Comparison of ENCODE assay signal across 22 mouse cellular contexts in genomic region chr17:93377453-93378091, GRCm38 (mm10).
A peak's percentile ranks its signal among the peaks of the same experiment; 100 is the strongest.
DNase-seq lines count a peak whose midpoint lies in the region; ATAC-seq and TF ChIP-seq lines count a peak whose summit lies in the region.
"Had no signal": no experiment of that assay in that cellular context is flagged by ENCODE, and none has a peak within 500 bp of the region (broad histone marks: within the 10 kb centered on the region; RNA-seq: fewer than 3 reads in every experiment).

No protein-coding gene starts in this region.

- H3K27ac ChIP-seq in forebrain, embryonic 12.5 days: no peak overlapping the region
- no peak overlapping the region for H3K27ac ChIP-seq in forebrain, embryonic 15.5 days (replicated peaks)
- no peak overlapping the region for H3K27ac ChIP-seq in forebrain, embryonic 16.5 days (ENCODE audit: low read length)
- H3K27ac ChIP-seq: embryonic facial prominence, embryonic 13.5 days; embryonic facial prominence, embryonic 15.5 days had no signal

- peak; percentile 86; the same call in 1 of the 2 replicates for ATAC-seq in forebrain, embryonic 12.5 days (ENCODE audit: low FRiP score)
- no peak for ATAC-seq in forebrain, embryonic 15.5 days (replicated peaks)
- ATAC-seq in forebrain, embryonic 16.5 days: peak; percentile 69
- ATAC-seq: activated CD4-positive, CD25-positive, alpha-beta regulatory T cell, adult 4 months; Patski had no signal

- peak; percentile 16 for DNase-seq in Muller cell, postnatal 12 days (ENCODE audit: inconsistent ontology term)
- DNase-seq in brain, embryonic 14.5 days (ENCODE audit: low read depth): peak; percentile 55
- DNase-seq in gastrocnemius, postnatal 36 days: no peak
- DNase-seq in left cerebral cortex, adult 8-10 months (ENCODE audit: low spot score in 2 of 2): no peak
- DNase-seq: adrenal gland, adult 8-10 months; adrenal gland, postnatal 14 days; adrenal gland, postnatal 36 days; cerebellum, adult 11 months; cerebellum, adult 18-20 months; cerebellum, adult 8-10 months; cerebellum, adult 9-11 months; cerebellum, postnatal 14 days; cerebellum, postnatal 36 days; embryo, embryonic 11 days had no signal

- no peaks in the 10 kb centered on the region for H3K27me3 ChIP-seq in forebrain, embryonic 12.5 days
- H3K27me3 ChIP-seq in forebrain, embryonic 15.5 days: no peaks in the 10 kb centered on the region
- H3K27me3 ChIP-seq in forebrain, embryonic 16.5 days (replicated peaks; ENCODE audit: control insufficient read depth, insufficient read depth, low read length): no peaks in the 10 kb centered on the region
- H3K27me3 ChIP-seq: embryonic facial prominence, embryonic 13.5 days; embryonic facial prominence, embryonic 15.5 days; Patski had no signal

- H3K4me2 ChIP-seq in forebrain, embryonic 12.5 days: no peak overlapping the region
- no peak overlapping the region for H3K4me2 ChIP-seq in forebrain, embryonic 15.5 days (replicated peaks)
- H3K4me2 ChIP-seq in forebrain, embryonic 16.5 days (ENCODE audit: low read length): no peak overlapping the region
- H3K4me2 ChIP-seq: embryonic facial prominence, embryonic 13.5 days; embryonic facial prominence, embryonic 15.5 days had no signal

- H3K4me1 ChIP-seq in forebrain, embryonic 12.5 days: no peaks in the 10 kb centered on the region; the same call in 1 of the 2 replicates
- no peaks in the 10 kb centered on the region for H3K4me1 ChIP-seq in forebrain, embryonic 15.5 days
- H3K4me1 ChIP-seq in forebrain, embryonic 16.5 days (replicated peaks; ENCODE audit: control insufficient read depth, insufficient read depth, low read length): no peaks in the 10 kb centered on the region
- H3K4me1 ChIP-seq: embryonic facial prominence, embryonic 13.5 days; embryonic facial prominence, embryonic 15.5 days had no signal

- intact Hi-C loops in gastrocnemius, postnatal 36 days (cut with DNase I): no loop called here

- no peak for TF ChIP-seq CTCF in brain, embryonic 14.5 days (IDR thresholded peaks at IDR 0.05; ENCODE audit: borderline replicate concordance, extremely low read depth, insufficient read depth, insufficient read length)

- no peak overlapping the region for H3K9ac ChIP-seq in forebrain, embryonic 12.5 days
- H3K9ac ChIP-seq in forebrain, embryonic 15.5 days (replicated peaks): no peak overlapping the region
- H3K9ac ChIP-seq in forebrain, embryonic 16.5 days (replicated peaks; ENCODE audit: low read depth, low read length): no peak overlapping the region
- H3K9ac ChIP-seq: embryonic facial prominence, embryonic 13.5 days; embryonic facial prominence, embryonic 15.5 days had no signal

- no peaks in the 10 kb centered on the region for H3K9me3 ChIP-seq in forebrain, embryonic 12.5 days
- H3K9me3 ChIP-seq in forebrain, embryonic 15.5 days: no peaks in the 10 kb centered on the region
- H3K9me3 ChIP-seq in forebrain, embryonic 16.5 days (ENCODE audit: control insufficient read depth, low read length): no peaks in the 10 kb centered on the region
- H3K9me3 ChIP-seq: embryonic facial prominence, embryonic 13.5 days; embryonic facial prominence, embryonic 15.5 days had no signal

- no peaks in the 10 kb centered on the region for H3K36me3 ChIP-seq in forebrain, embryonic 12.5 days (replicated peaks)
- H3K36me3 ChIP-seq in forebrain, embryonic 15.5 days: no peaks in the 10 kb centered on the region
- H3K36me3 ChIP-seq in forebrain, embryonic 16.5 days (ENCODE audit: control insufficient read depth, insufficient read depth): no peaks in the 10 kb centered on the region
- H3K36me3 ChIP-seq: embryonic facial prominence, embryonic 13.5 days; embryonic facial prominence, embryonic 15.5 days had no signal

- no peak overlapping the region for H3K4me3 ChIP-seq in forebrain, embryonic 12.5 days (replicated peaks)
- no peak overlapping the region for H3K4me3 ChIP-seq in forebrain, embryonic 15.5 days
- no peak overlapping the region for H3K4me3 ChIP-seq in forebrain, embryonic 16.5 days (replicated peaks; ENCODE audit: low read length)
- H3K4me3 ChIP-seq: embryonic facial prominence, embryonic 13.5 days; embryonic facial prominence, embryonic 15.5 days; erythroblast, embryonic 14.5 days had no signal

- no peak for TF ChIP-seq POLR2A in brain, embryonic 14.5 days (IDR thresholded peaks at IDR 0.05; ENCODE audit: borderline replicate concordance, extremely low read depth, insufficient read depth, insufficient read length, poor library complexity, severe bottlenecking)

Comparison
In these comparisons a context has a peak if more than half of its experiments do, and no peak if none do; other contexts are left out.
1. DNase-seq: peak in Muller cell, postnatal 12 days (single experiment) and brain, embryonic 14.5 days (single experiment); none in gastrocnemius, postnatal 36 days (0 of 2) and left cerebral cortex, adult 8-10 months (0 of 2).